21 mouse cellular contexts compared by ENCODE assay signal in the genomic region with DNA sequence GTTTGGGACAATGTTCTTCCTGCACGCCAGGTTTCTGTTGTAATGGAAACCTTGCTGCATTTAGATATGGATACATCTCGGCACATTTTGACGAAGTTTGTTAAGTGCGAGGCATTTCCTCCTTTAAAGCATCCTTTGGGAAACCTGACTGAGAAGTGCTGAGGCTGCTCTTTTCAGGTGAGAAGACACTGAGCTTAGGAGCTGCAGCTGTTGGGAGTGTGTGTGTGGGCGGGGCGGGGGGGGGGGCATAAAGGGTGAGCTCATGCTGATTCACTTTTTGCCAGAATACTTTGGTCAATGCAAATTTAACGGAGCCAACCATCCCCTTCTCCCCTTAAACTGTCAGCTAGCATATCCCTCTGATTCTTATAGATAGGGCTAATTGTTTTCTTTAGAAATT.
DNase-seq lines count a peak whose midpoint lies in the region; TF ChIP-seq lines count a peak whose summit lies in the region.
"Had no signal": no experiment of that assay in that cellular context is flagged by ENCODE, and none has a peak within 500 bp of the region (broad histone marks: within the 10 kb centered on the region; RNA-seq: fewer than 3 reads in every experiment).

No protein-coding gene starts in this region.

- intact Hi-C loops in gastrocnemius, postnatal 14 days (cut with DNase I; ENCODE audit: low total_unique reads), result no loop called here

- H3K4me3 ChIP-seq in ES-E14 (ENCODE audit: insufficient read depth in 1 of 2, low read depth in 1 of 2, low read length in 2 of 2, poor library complexity in 1 of 2, severe bottlenecking in 1 of 2), result no peak overlapping the region
- H3K4me3 ChIP-seq: embryonic facial prominence, embryonic 13.5 days; forebrain, embryonic 10.5 days; forebrain, embryonic 13.5 days; heart, adult 2 months; hindbrain, embryonic 12.5 days; hindbrain, embryonic 15.5 days had no signal

- H3K4me1 ChIP-seq in ES-E14 (ENCODE audit: control insufficient read depth in 2 of 2, insufficient read depth in 2 of 2, low read length in 2 of 2, poor library complexity in 1 of 2), result 0 out of 4 replicates have a peak, but pooled peaks cover 0 to 2% of the 10 kb centered on the region in 2 experiments

- in situ Hi-C loops in ES-E14 (cut with MboI; ENCODE audit: low sequenced_read_pairs in 2 of 2, unreplicated experiment in 2 of 2), result no loop called here

- DNase-seq in 3134 (ENCODE audit: extremely low read depth, insufficient read length, low spot score) (peak; percentile 13), 3T3-L1 (ENCODE audit: low read depth, low spot score) (peak; percentile 56), ES-E14 (ENCODE audit: low read depth, low spot score) (no peak)
- DNase-seq in gastrocnemius, postnatal 14 days, result no peak
- no peak for DNase-seq in ovary, postnatal 14 days (ENCODE audit: low spot score)
- no peak for DNase-seq in adrenal gland, adult 2 months
- DNase-seq: adrenal gland, adult 8-10 months; B cell, adult 2 months; cerebellum, adult 11 months; cerebellum, adult 2 months; cerebellum, adult 9-11 months; cerebellum, postnatal 25 days; gastrocnemius, postnatal 36 days; heart, adult 2 months; kidney, adult 2 months had no signal

- H3K36me3 ChIP-seq in ES-E14 (ENCODE audit: control insufficient read depth, insufficient read depth, low read length, poor library complexity, severe bottlenecking), result no peaks in the 10 kb centered on the region
- H3K36me3 ChIP-seq: embryonic facial prominence, embryonic 13.5 days; forebrain, embryonic 10.5 days; G1E; hindbrain, embryonic 12.5 days; hindbrain, embryonic 15.5 days had no signal

- no peak overlapping the region for H3K27ac ChIP-seq in ES-E14 (ENCODE audit: insufficient read depth, low read depth, low read length, poor library complexity, severe bottlenecking)
- H3K27ac ChIP-seq: embryonic facial prominence, embryonic 13.5 days; forebrain, embryonic 10.5 days; forebrain, embryonic 13.5 days; heart, adult 2 months had no signal

- H3K9ac ChIP-seq in ES-E14 (ENCODE audit: insufficient read depth, low read depth, low read length, poor library complexity, severe bottlenecking), result no peak overlapping the region
- H3K9ac ChIP-seq: embryonic facial prominence, embryonic 13.5 days; forebrain, embryonic 13.5 days; hindbrain, embryonic 12.5 days; hindbrain, embryonic 15.5 days had no signal

- H3K9me3 ChIP-seq in ES-E14 (ENCODE audit: control insufficient read depth, insufficient read depth, low read depth, low read length), result no peaks in the 10 kb centered on the region
- H3K9me3 ChIP-seq: embryonic facial prominence, embryonic 13.5 days; forebrain, embryonic 10.5 days; forebrain, embryonic 13.5 days; hindbrain, embryonic 12.5 days; hindbrain, embryonic 15.5 days had no signal

TF ChIP-seq in ES-E14, 5 proteins besides CTCF, POLR2A, EP300 and RAD21:
- no peak for TF ChIP-seq HCFC1 (IDR thresholded peaks at IDR 0.05; ENCODE audit: borderline replicate concordance, insufficient read depth, low read length)
- TF ChIP-seq ZC3H11A (IDR thresholded peaks at IDR 0.05; ENCODE audit: borderline replicate concordance, low read depth, low read length), result no peak
- peak; percentile 64; the same call in 1 of the 2 replicates for TF ChIP-seq MAFK (IDR thresholded peaks at IDR 0.05; ENCODE audit: insufficient read depth, low read depth, low read length)
TF ChIP-seq in ES-E14: peak in this region for 1.

Comparison
In these comparisons a context has a peak if more than half of its experiments do, and no peak if none do; other contexts are left out.
1. DNase-seq: peak in 3134 (single experiment) and 3T3-L1 (single experiment); none in ES-E14 (single experiment), gastrocnemius, postnatal 14 days (single experiment), ovary, postnatal 14 days (single experiment) and adrenal gland, adult 2 months (single experiment).